Mouse (Mus musculus): ENCODE measurements around the gene Abl2.

DNA sequence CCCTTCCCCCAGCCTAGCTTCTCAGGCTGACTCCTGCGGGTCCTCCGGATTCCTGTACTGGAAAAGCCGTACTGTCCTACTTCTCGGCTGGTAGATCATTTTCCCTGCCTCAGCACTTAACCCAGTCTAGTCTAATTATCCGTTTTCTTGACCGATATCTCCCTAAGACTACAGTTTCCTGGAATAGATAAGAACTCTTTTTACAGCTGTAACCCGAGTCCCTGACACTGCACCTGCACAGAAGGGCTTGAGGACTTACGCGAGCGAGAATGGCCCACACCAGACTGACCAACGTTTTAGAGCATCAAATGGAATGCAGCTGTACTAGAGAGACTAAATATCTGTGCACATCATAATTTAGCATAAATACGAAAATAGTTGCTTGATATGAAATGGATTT, 14.6 kb upstream of the Abl2 start:
- TF ChIP-seq CTCF (IDR thresholded peaks at IDR 0.05; ENCODE audit: low read depth, low read length): no peak
- TF ChIP-seq POLR2A (IDR thresholded peaks at IDR 0.05; ENCODE audit: extremely low read depth, insufficient read depth, low read length): no peak

All from liver, adult 2 months (tissue).